Mouse (Mus musculus) hindlimb bud, embryonic 11.5 days (tissue): ENCODE data around the gene Actrt2.
A peak's percentile ranks its signal among the peaks of the same experiment; 100 is the strongest.

Experiments
- DNase-seq: peaks from one replicate; pipeline ENCODE4 v3.0.0-alpha.2; 2012; ENCODE audit warnings: low read depth, low spot score; ENCODE audit errors: extremely low spot score

Actrt2 gene

DNA sequence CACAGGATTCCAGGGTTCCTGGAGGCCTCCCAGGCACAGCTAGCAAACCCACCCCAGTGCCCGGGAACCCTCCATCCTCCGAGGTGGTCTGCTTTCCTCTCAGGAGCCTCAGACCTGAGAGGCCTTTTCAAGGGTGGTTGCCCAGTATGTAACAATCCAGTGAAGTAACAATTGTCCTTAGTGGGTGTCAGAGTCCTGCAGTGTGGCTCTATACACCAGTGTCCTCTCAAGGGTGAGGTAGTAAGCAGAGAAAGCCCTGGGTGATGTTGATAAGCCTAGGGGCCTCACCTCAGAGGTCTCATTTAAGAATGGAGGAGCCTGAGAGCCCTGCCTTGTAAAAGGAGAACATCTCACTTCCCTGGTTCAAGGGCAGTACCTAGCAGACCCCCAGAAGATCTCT is at the start of gene Actrt2:
Actrt2 (minus strand) TSS at position 101 of the 400 bp plus-strand sequence.
- no peak for DNase-seq

DNA sequence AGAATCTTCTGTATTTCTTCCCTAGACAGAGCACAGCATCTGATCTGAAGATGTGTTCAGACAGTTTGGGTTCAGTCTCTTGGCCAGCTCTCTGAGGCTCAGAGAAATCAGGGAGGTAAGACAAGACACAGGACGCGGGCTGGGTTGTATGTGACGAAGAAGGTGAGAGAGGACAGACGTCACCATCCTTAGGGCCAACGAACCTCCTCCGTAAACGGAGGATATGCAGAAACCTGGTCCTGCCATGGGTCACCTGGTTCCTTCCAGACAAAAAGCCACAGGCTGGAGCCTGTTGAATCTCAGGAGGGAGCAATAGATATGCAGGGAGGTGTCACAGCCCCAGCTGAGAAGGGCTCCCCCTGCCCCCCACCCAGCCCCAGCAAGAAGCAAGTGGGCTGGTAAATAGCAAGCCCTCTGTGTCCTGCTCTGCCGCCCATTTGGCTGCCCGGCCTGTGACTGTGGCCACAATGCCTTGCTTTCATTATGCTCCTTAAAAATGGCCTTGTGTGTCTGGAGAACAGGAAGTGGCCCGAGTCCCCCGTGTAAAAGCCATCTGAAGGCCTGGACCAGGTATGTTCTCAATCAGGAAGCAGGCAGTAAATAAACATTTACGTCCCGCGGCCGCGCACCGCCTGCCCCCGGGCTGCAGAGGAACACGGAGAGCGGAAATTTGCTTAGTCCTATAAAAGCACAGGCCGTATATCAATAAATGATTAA is 41.9 kb upstream of the Actrt2 start:
- peak; percentile 64 for DNase-seq

- no peak for DNase-seq
Measured at GRCm38 (mm10) chr4:154708811-154709210, 41.1 kb upstream of the Actrt2 start.

DNA sequence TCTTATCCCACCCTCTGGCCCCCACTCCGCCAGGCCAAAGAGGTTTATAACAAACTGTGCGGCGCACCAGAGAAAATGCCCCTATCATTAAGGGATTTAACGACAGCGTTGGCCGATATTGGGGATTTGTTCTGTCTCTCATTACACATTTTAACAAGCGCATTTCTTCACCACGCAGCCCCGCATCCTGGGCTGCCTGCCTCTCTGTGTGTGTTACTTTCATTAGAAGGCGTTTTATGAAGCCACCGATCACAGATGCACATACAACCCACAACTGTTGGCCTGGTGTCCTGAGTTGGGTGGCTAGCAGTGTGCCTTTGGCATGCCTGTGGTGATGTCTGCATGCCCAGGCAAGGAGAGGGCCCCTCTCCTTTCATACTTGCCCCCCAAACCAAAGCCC is 40.6 kb upstream of the Actrt2 start:
- DNase-seq, result no peak

DNA sequence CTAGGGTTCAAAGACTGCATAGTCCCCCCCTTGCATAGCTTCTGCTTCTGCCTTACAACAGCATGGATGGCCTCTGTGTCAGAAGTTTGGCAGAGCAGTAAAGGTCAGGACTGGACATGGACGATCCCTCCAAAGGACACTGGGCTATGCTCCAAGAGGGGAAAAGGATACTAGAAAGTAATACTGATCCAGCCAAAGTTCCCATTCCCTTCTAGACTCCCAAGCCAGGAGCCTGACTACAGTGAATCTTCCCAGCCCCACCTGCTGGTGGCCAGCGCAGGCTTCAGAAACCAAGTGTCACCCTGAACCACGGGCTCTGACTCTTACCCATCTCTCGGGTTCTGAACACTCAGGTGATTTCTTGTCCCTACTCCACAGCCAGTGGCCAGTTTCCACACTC is 39.9 kb upstream of the Actrt2 start:
- no peak for DNase-seq

DNA sequence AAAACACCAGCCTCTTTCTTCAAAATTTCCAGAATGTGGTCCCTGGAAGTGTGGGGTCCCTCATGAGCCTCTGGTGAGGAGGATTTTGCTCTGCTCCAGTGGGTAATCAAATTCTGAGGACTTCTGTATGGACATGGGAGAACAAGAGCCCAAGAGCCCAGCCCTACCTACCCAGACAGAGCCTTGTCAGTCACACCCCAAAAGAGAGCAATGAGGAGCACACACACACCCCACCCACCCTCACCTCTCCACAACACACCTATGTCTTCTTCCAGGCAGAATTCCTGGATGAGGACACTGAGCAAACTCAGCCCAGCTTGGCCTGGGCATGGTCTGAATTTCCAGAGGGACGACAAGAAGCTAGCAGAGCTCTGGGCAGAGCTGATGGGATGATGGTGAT is 38.8 kb upstream of the Actrt2 start:
- DNase-seq, result no peak

DNA sequence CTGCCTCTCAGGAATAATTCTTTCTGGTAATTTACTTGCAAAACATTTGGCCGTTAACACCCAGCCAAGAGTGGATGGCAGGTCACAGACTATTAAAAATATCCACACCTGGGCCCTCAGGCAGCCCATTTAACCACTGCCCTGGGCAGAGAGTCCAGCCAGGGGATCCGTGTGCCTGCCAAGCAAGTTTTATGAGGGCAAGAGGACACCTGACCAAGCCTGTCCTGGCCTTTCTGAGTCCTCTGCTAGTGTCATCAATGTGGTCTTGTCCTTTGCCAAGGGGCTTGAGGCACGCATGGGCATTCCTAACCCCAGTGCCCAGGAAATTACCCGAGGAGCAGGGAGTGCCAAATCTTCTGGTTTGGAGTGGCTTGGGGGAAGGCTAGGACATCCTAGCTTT is 38.0 kb upstream of the Actrt2 start:
- DNase-seq, result no peak

DNA sequence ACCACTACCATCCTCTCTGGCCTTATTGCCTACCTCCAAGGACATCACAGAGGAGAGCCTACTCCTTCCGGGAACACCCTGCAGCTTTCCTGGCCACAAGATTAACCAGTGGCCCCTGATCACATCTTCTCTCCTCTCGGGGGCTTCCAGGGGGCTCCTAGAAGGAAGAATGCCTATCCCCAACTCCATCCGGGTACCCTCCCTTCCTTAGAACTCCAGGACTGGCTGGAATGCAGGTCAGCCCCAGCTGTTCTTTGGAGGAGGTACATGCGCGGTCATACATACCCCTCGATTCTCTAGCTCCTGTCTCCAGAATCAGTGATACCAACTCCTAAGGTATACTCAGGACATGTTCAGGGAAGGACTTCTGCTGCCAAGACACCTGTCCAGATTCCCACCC is 37.4 kb upstream of the Actrt2 start:
- no peak for DNase-seq

GRCm38 (mm10) chr4:154704591-154704990 is 36.9 kb upstream of the Actrt2 start:
- no peak for DNase-seq

- no peak for DNase-seq
Measured at GRCm38 (mm10) chr4:154703426-154704070, 35.9 kb upstream of the Actrt2 start.

DNA sequence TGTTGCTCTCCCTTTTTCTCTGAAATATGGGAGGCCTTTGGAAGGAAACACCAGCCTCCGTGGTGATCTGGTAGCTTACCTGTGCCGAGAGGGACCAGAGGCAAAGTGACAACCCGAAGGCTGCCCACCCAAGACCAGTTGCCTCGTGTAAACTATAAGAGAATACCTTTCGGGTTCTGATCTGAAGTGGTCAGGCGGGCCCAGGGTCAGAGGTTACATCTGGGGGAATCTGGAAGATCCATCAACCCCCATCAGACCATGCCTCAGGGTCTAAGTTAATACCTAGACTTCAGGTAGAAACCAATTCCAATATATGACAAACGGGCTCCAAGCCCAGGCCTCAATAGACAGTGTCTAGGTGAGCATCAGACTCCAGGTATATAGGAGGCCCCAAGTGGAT is 35.3 kb upstream of the Actrt2 start:
- no peak for DNase-seq

DNA sequence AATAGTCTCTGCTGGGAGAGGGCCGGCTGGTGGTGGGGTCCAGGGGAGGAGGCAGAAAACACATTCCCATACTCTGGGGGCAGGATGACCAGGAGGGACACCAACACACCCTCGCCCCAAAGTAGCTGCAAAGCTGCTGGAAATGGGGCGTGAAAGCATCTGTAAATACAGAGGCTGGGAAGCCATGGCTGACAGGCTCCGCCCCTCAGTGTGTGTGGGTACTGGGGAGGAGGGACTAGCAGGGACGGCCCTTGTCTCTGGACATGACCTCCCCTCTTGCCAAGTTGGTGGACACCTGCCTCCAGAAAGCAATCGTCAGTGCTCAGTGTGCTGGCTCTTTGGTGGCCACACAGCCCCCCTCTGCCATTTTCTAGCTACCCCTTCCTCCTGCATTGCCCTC is 34.5 kb upstream of the Actrt2 start:
- DNase-seq, result no peak

DNA sequence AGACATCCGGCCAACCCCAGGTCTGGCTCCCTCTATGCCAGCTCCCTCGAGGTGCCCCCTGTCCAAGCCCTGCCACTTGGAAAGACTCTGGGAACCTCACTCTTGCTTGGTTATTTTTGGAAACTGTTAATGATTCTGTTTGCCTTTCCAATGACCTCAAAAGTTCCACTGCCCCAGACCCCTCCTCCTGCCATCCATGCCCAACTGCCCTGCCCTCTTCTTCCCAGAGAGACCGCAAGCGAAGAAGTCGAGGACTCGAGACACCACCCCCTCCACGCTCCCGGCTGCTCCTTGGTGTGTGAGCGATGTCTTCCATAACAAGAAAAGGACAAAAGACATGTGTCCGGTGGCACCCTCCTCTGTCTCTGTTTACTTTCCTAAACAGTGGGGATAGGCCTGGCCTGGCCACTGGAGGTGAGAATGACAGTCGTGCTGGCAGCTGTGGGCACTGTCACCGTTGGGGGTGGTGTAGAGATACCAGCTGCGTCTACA is 33.3 kb upstream of the Actrt2 start:
- DNase-seq, result no peak

- DNase-seq, result no peak
Measured at GRCm38 (mm10) chr4:154700436-154700835, 32.8 kb upstream of the Actrt2 start.

DNA sequence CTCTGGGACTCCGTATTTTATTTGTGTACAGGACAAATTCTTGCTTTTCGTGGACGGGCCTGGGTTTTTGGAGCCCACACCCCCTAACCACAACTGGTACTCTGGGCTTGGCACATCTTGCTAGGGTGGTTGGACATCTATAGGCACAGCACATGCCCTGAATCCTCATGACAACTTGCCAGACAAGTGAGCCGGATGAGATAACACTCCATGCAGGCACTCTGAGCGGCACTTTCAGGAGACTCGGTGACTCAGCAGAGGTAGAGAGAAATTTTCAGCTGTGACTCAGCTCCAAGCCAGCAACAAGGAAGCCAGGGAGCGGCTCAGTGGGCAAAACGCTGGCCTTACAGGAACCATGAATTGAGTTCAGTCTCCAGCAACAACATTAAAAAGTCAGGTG is 31.6 kb upstream of the Actrt2 start:
- no peak for DNase-seq

GRCm38 (mm10) chr4:154698631-154699030 is 31.0 kb upstream of the Actrt2 start:
- DNase-seq, result no peak

DNA sequence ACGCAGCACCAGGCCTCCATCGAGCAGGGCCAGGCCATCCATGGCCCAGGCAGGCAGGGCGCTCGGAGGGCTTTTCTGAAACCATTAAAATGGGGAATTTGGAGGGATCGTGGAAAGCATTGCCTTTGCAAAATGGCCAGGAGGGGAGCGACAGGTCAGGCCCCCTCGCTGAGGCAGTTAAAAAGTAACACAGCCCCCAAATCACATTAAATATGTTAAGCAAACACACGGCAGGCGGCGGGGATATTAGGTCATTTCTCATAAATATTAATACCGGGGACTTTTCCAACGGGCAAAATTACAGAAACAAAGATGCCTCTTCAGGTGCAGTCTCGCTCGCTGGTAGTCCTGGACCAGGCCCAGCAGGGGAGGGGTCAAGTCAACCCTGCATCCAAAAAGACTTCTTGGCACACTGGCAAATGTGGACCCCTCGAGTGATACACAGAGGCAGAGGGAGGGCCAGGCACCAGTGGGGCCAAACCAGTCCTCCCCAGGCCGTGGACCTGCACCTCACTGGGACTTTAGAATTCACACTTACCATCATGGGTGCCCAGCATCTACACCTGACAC is 30.4 kb upstream of the Actrt2 start:
- no peak for DNase-seq

DNA sequence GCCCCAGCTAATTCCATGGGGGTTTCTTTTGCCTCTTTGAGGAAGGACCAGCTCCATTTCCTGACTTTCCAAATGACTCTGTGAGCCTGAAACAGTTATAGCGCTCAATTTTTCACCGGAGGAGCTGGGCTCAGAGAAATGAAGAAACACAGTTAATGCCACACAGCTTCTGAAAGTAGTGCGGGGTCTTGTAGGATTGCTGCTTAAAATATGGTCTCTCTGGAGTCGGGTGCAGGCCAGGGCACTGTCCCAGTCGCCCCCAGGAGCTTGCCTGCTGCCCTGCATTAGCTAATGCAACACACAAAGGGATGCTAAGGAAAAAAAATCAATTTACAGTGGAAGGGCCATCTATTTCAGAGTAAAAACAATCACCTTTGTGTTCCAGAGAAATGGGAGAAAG is 29.8 kb upstream of the Actrt2 start:
- DNase-seq, result no peak

DNA sequence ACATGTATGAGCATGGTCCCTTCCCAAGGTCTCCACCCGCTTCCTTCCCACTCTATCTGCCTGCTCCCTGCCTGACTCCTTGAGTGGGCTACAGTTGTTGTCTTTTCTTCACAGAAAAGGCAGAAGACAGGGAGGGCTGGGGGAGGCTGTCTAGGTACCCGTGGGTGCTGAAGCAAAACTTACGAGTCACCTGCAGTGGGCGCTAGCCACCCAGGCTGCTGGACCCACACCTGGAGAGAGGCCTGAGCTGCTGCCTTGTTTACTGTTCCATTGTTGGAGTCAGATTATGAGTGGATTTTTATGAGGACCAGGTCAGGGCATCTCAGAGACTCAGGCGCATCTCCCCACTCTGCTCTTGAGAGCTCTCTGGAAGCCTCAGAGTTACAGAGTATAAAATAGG is 28.9 kb upstream of the Actrt2 start:
- DNase-seq, result no peak

- DNase-seq, result no peak
Measured at GRCm38 (mm10) chr4:154696146-154696545, 28.5 kb upstream of the Actrt2 start.

DNA sequence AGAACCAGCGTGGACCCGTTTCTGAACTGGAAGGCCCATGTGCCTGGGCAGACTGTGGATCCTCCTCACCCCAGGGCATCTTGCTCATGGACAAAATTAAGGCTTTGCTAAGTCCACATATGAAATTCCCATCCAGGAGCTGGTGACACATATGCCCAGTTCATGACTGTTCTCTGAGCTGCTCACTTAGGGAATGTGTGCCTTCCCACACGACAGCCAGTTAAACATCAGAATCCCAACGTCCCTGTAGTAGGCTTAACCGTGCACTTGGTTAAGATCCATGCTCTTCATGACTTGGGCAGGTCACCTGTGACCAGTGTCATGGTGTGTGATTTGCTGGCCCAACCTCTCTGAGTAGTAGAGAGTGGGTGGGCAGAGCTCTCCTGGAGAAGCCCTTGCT is 26.7 kb upstream of the Actrt2 start:
- DNase-seq, result no peak

DNA sequence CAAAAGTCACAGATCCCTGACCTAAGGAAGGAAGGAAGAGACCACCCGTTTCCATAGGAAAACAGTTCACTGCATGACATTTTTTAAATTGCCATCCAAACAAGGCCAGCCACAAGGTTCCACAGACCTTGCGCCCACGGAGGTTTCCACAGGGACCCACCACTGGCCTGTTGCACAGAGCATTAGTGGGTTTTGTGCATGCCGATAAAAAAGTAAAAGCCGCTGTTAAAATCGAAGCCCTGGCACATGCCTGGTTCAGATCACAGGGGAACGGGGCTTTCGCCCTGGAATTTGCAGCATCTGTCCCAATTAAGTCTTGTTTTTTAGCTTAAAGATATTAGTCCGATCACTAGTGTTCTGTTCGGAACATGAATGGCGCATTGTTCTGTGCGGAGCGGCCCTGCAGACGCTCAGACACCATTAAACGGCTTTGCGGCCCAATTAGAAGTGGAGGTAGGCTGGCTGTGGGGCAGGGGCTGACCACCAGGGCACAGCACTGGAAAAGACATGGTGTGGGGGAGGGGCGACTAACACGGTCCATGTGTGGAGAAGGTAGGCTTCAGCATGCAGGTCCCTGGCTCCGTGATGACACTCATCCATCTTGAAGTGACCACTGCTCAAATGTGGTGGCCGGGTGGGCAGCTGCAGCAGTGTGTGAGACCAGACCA is 25.8 kb upstream of the Actrt2 start:
- peak; percentile 67 for DNase-seq
